Mouse (Mus musculus) small intestine, adult 2 months (tissue): Measurements from ENCODE around the gene Nedd9.

Experiments used
- CTCF ChIP-seq: fragments of 200-500 bp; IDR thresholded peaks from 2 replicates; pipeline ENCODE4 v1.5.1; 2012; ENCODE audit warnings: low read depth, mild to moderate bottlenecking, control low read depth, inconsistent platforms, low read length, moderate library complexity, mixed read lengths; ENCODE audit not compliant: insufficient replicate concordance, insufficient read length; ENCODE audit errors: extremely low read depth
- POLR2A ChIP-seq: fragments of 200-500 bp; IDR thresholded peaks from 2 replicates; pipeline ENCODE4 v1.6.1; 2012; ENCODE audit warnings: low read depth, mild to moderate bottlenecking, control low read depth, inconsistent platforms, low read length, moderate library complexity

- TF ChIP-seq CTCF (no peak), POLR2A (no peak)
These were observed 27.4 kb downstream of the Nedd9 start for GRCm38 (mm10) chr13:41459683-41460286.
